Mouse (Mus musculus): ENCODE data around the gene Chst10. TPM values are rescaled to one million over a fixed set of nuclear protein-coding genes. Genes with fewer than 3 reads are reported as not detected.

Gene Chst10
- polyA plus RNA-seq, 1 experiment from 2014 or later = 10.8 TPM

- Histone ChIP-seq H3K4me2 (ENCODE audit: low read depth, severe bottlenecking) (no peak overlapping the region), H3K27me3 (ENCODE audit: control insufficient read depth, insufficient read depth, low read length) (no peaks in the 10 kb centered on the region), H3K4me1 (ENCODE audit: control insufficient read depth, insufficient read depth, low read length) (no peaks in the 10 kb centered on the region), H3K4me3 (ENCODE audit: low read depth, low read length) (no peak overlapping the region), H3K36me3 (ENCODE audit: control insufficient read depth, insufficient read depth, low read length) (no peaks in the 10 kb centered on the region), H3K9me3 (ENCODE audit: control insufficient read depth, low read length) (no peaks in the 10 kb centered on the region), H3K9ac (ENCODE audit: low read length) (no peak overlapping the region), H3K27ac (replicated peaks; ENCODE audit: low read depth, low read length) (no peak overlapping the region)
- 73% methylated on average over 2 of the region's 2 CpGs for WGBS
- DNase-seq (ENCODE audit: low spot score) (no peak), ATAC-seq (ENCODE audit: insufficient number of reproducible peaks, low FRiP score, low TSS enrichment, low read depth) (no peak)
Observed at GRCm38 (mm10) chr1:38903985-38904384, 6.0 kb upstream of the Chst10 start.

DNA sequence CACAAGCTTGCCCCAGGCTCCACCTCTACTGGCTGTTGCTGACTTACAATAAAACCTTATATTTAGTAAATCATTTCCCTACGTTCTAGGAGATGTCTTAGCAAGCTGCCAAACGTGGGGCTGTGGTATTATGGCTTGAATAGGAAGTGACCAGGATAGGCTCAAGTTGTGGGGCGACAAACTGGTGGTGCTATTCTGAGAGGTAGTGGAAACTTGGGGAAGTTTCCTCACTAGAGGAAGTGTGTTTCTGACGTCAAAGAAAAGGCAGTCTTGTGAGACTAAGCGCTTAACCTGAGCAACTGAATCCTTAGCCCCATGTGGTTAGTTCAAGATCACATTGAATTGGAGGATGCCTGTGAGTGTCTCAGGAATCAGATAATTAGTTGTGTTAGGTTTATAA, 4.6 kb upstream of the Chst10 start:
- Histone ChIP-seq H3K27me3 (ENCODE audit: control insufficient read depth, insufficient read depth, low read length) (no peaks in the 10 kb centered on the region), H3K9ac (ENCODE audit: low read length) (no peak overlapping the region), H3K4me3 (ENCODE audit: low read depth, low read length) (no peak overlapping the region), H3K4me2 (ENCODE audit: low read depth, severe bottlenecking) (no peak overlapping the region), H3K9me3 (ENCODE audit: control insufficient read depth, low read length) (no peaks in the 10 kb centered on the region), H3K4me1 (ENCODE audit: control insufficient read depth, insufficient read depth, low read length) (no peaks in the 10 kb centered on the region), H3K36me3 (ENCODE audit: control insufficient read depth, insufficient read depth, low read length) (no peaks in the 10 kb centered on the region), H3K27ac (replicated peaks; ENCODE audit: low read depth, low read length) (no peak overlapping the region)
- no peak for ATAC-seq (ENCODE audit: insufficient number of reproducible peaks, low FRiP score, low TSS enrichment, low read depth)
- DNase-seq (ENCODE audit: low spot score) = no peak
- WGBS = 68% methylated on average over 5 of the region's 5 CpGs

GRCm38 (mm10) chr1:38893081-38893480, 4.9 kb downstream of the Chst10 start:
- no peak for ATAC-seq (ENCODE audit: insufficient number of reproducible peaks, low FRiP score, low TSS enrichment, low read depth)
- DNase-seq (ENCODE audit: low spot score) = no peak
- Histone ChIP-seq H3K4me2 (ENCODE audit: low read depth, severe bottlenecking) (no peak overlapping the region), H3K36me3 (ENCODE audit: control insufficient read depth, insufficient read depth, low read length) (no peaks in the 10 kb centered on the region), H3K9ac (ENCODE audit: low read length) (no peak overlapping the region), H3K27me3 (ENCODE audit: control insufficient read depth, insufficient read depth, low read length) (no peaks in the 10 kb centered on the region), H3K9me3 (ENCODE audit: control insufficient read depth, low read length) (no peaks in the 10 kb centered on the region), H3K4me1 (ENCODE audit: control insufficient read depth, insufficient read depth, low read length) (peaks cover 4% of the 10 kb centered on the region), H3K27ac (replicated peaks; ENCODE audit: low read depth, low read length) (no peak overlapping the region), H3K4me3 (ENCODE audit: low read depth, low read length) (no peak overlapping the region)
- 47% methylated on average over 5 of the region's 5 CpGs for WGBS

DNA sequence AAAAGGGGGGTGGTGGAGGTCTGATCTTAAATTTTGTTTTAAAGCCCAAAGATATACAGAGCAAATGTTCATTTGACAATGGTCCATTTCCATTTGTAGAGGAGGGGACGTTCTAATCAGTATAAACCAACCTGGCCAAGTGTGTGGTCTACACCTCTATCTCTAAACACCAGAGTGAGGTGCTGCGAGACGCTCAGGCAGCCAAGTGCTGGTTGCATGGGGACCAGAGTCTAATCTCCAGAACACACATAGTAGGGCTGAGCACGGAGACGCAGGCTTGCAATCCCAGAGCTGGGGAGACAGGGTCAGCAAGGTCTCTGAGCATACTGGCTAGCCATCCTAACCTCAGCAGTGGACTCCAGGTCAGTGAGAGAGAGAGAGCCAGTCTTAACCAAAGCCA, 6.5 kb downstream of the Chst10 start:
- Histone ChIP-seq H3K27me3 (ENCODE audit: control insufficient read depth, insufficient read depth, low read length) (no peaks in the 10 kb centered on the region), H3K9me3 (ENCODE audit: control insufficient read depth, low read length) (no peaks in the 10 kb centered on the region), H3K4me2 (ENCODE audit: low read depth, severe bottlenecking) (no peak overlapping the region), H3K9ac (ENCODE audit: low read length) (no peak overlapping the region), H3K4me1 (ENCODE audit: control insufficient read depth, insufficient read depth, low read length) (peaks cover 4% of the 10 kb centered on the region), H3K36me3 (ENCODE audit: control insufficient read depth, insufficient read depth, low read length) (no peaks in the 10 kb centered on the region), H3K4me3 (ENCODE audit: low read depth, low read length) (no peak overlapping the region), H3K27ac (replicated peaks; ENCODE audit: low read depth, low read length) (no peak overlapping the region)
- WGBS = 94% methylated on average over 5 of the region's 5 CpGs
- DNase-seq (ENCODE audit: low spot score) = no peak
- no peak for ATAC-seq (ENCODE audit: insufficient number of reproducible peaks, low FRiP score, low TSS enrichment, low read depth)

DNA sequence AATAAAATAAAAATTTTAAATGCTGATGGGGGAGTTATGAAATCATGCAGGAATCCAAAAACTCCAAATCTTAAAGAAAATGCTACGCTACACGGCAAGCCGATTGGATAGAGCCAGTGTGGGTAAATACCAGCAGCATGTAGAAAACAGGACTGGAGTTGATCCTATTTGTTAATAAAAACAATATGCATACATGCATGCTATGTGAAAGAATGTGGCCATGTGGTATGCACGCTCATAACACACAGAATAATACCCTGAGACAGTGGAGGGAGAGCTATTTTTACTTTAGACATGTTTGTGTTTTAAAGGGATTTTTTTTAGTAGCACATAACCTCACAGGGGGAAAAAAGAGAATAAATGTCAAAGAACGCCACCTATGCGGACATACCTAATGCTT, 9.2 kb downstream of the Chst10 start:
- Histone ChIP-seq H3K4me2 (ENCODE audit: low read depth, severe bottlenecking) (no peak overlapping the region), H3K27ac (replicated peaks; ENCODE audit: low read depth, low read length) (no peak overlapping the region), H3K4me1 (ENCODE audit: control insufficient read depth, insufficient read depth, low read length) (peaks cover 4% of the 10 kb centered on the region), H3K9me3 (ENCODE audit: control insufficient read depth, low read length) (no peaks in the 10 kb centered on the region), H3K9ac (ENCODE audit: low read length) (no peak overlapping the region), H3K4me3 (ENCODE audit: low read depth, low read length) (no peak overlapping the region), H3K36me3 (ENCODE audit: control insufficient read depth, insufficient read depth, low read length) (no peaks in the 10 kb centered on the region), H3K27me3 (ENCODE audit: control insufficient read depth, insufficient read depth, low read length) (no peaks in the 10 kb centered on the region)
- ATAC-seq (ENCODE audit: insufficient number of reproducible peaks, low FRiP score, low TSS enrichment, low read depth) (no peak), DNase-seq (ENCODE audit: low spot score) (no peak)
- WGBS = 93% methylated on average over 6 of the region's 6 CpGs

DNA sequence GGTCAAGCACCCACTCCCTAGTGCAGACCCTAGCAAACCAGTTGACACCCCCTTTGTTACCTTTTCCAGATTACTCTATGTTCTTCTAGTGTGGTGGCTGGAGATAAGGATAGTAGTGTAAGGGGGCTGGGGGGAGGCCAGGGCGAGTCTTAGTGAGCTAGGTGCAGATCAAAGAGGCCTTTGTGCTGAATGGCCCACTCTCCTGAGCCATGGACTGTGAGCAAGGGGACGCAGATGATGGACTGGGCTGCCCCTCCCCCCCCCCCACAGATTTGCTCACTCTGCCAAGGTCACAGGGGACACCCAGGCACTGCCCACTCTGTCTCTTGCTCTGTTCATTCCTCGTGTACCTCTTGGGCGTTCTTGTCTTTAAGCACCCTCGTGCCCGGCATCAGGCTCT, 10.9 kb downstream of the Chst10 start:
- H3K27ac ChIP-seq (replicated peaks; ENCODE audit: low read depth, low read length) = no peak overlapping the region
- no peak overlapping the region for H3K9ac ChIP-seq (ENCODE audit: low read length)
- H3K4me3 ChIP-seq (ENCODE audit: low read depth, low read length) = no peak overlapping the region
- no peak overlapping the region for H3K4me2 ChIP-seq (ENCODE audit: low read depth, severe bottlenecking)
- no peak for DNase-seq (ENCODE audit: low spot score)
- ATAC-seq (ENCODE audit: insufficient number of reproducible peaks, low FRiP score, low TSS enrichment, low read depth) = no peak
- 73% methylated on average over 6 of the region's 6 CpGs for WGBS
- H3K4me1 ChIP-seq (ENCODE audit: control insufficient read depth, insufficient read depth, low read length) = no peaks in the 10 kb centered on the region
- no peaks in the 10 kb centered on the region for H3K9me3 ChIP-seq (ENCODE audit: control insufficient read depth, low read length)
- no peaks in the 10 kb centered on the region for H3K27me3 ChIP-seq (ENCODE audit: control insufficient read depth, insufficient read depth, low read length)
- H3K36me3 ChIP-seq (ENCODE audit: control insufficient read depth, insufficient read depth, low read length) = no peaks in the 10 kb centered on the region

DNA sequence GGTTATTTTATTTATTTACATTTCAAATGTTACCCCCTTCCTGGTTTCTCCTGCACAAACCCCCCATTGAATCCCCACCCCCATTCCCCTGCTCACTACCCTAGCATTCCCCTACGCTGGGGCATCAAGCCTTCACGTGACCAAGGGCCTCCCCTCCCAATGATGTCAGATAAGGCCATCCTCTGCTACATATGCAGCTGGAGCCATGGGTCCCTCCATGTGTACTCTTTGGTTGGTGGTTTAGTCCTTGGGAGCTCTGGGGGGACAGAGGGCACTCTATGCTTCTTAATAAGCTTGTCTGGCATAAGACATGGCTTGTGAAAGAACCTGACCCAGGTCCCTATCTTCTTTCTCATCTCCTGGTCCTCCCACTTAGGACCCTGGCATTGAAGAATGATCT, 11.4 kb downstream of the Chst10 start:
- no peak for ATAC-seq (ENCODE audit: insufficient number of reproducible peaks, low FRiP score, low TSS enrichment, low read depth)
- no peak overlapping the region for H3K4me3 ChIP-seq (ENCODE audit: low read depth, low read length)
- H3K4me1 ChIP-seq (ENCODE audit: control insufficient read depth, insufficient read depth, low read length) = no peaks in the 10 kb centered on the region
- H3K36me3 ChIP-seq (ENCODE audit: control insufficient read depth, insufficient read depth, low read length) = no peaks in the 10 kb centered on the region
- H3K9me3 ChIP-seq (ENCODE audit: control insufficient read depth, low read length) = no peaks in the 10 kb centered on the region
- no peak overlapping the region for H3K27ac ChIP-seq (replicated peaks; ENCODE audit: low read depth, low read length)
- DNase-seq (ENCODE audit: low spot score) = no peak
- H3K27me3 ChIP-seq (ENCODE audit: control insufficient read depth, insufficient read depth, low read length) = no peaks in the 10 kb centered on the region
- 74% methylated on average over 2 of the region's 2 CpGs for WGBS
- no peak overlapping the region for H3K4me2 ChIP-seq (ENCODE audit: low read depth, severe bottlenecking)
- H3K9ac ChIP-seq (ENCODE audit: low read length) = no peak overlapping the region

GRCm38 (mm10) chr1:38885956-38886355, 12.0 kb downstream of the Chst10 start:
- no peaks in the 10 kb centered on the region for H3K9me3 ChIP-seq (ENCODE audit: control insufficient read depth, low read length)
- H3K4me1 ChIP-seq (ENCODE audit: control insufficient read depth, insufficient read depth, low read length) = no peaks in the 10 kb centered on the region
- H3K4me3 ChIP-seq (ENCODE audit: low read depth, low read length) = no peak overlapping the region
- H3K4me2 ChIP-seq (ENCODE audit: low read depth, severe bottlenecking) = no peak overlapping the region
- H3K36me3 ChIP-seq (ENCODE audit: control insufficient read depth, insufficient read depth, low read length) = no peaks in the 10 kb centered on the region
- H3K9ac ChIP-seq (ENCODE audit: low read length) = no peak overlapping the region
- H3K27ac ChIP-seq (replicated peaks; ENCODE audit: low read depth, low read length) = no peak overlapping the region
- 68% methylated on average over 2 of the region's 2 CpGs for WGBS
- DNase-seq (ENCODE audit: low spot score) = no peak
- ATAC-seq (ENCODE audit: insufficient number of reproducible peaks, low FRiP score, low TSS enrichment, low read depth) = no peak
- H3K27me3 ChIP-seq (ENCODE audit: control insufficient read depth, insufficient read depth, low read length) = no peaks in the 10 kb centered on the region

GRCm38 (mm10) chr1:38883766-38884165, 14.2 kb downstream of the Chst10 start:
- no peak overlapping the region for H3K4me3 ChIP-seq (ENCODE audit: low read depth, low read length)
- 88% methylated on average over 9 of the region's 9 CpGs for WGBS
- no peak overlapping the region for H3K4me2 ChIP-seq (ENCODE audit: low read depth, severe bottlenecking)
- no peaks in the 10 kb centered on the region for H3K4me1 ChIP-seq (ENCODE audit: control insufficient read depth, insufficient read depth, low read length)
- no peaks in the 10 kb centered on the region for H3K36me3 ChIP-seq (ENCODE audit: control insufficient read depth, insufficient read depth, low read length)
- ATAC-seq (ENCODE audit: insufficient number of reproducible peaks, low FRiP score, low TSS enrichment, low read depth) (no peak), DNase-seq (ENCODE audit: low spot score) (no peak)
- H3K27ac ChIP-seq (replicated peaks; ENCODE audit: low read depth, low read length) = no peak overlapping the region
- H3K9me3 ChIP-seq (ENCODE audit: control insufficient read depth, low read length) = no peaks in the 10 kb centered on the region
- H3K9ac ChIP-seq (ENCODE audit: low read length) = no peak overlapping the region
- H3K27me3 ChIP-seq (ENCODE audit: control insufficient read depth, insufficient read depth, low read length) = no peaks in the 10 kb centered on the region
